Mouse (Mus musculus) gastrocnemius, adult 2 months (tissue): Measurements from ENCODE around the gene Ccnb1ip1. TPM values are rescaled to one million over a fixed set of nuclear protein-coding genes. Genes with fewer than 3 reads are reported as not detected.
"Not testable (repeated sequence)": the region's sequence is repeated elsewhere in the genome, so short reads cannot be mapped to it uniquely, and the experiment has no call there.

Experiments used
- DNase-seq: peaks from one replicate; pipeline ENCODE4 v3.0.0; 2022
- H3K27ac ChIP-seq: fragments of 200-600 bp; 2 replicates; pipeline ENCODE4 v1.8.1; 2022; ENCODE audit warnings: mild to moderate bottlenecking
- H3K4me3 ChIP-seq: fragments of 200-600 bp; 2 replicates; pipeline ENCODE4 v1.8.1; 2022; ENCODE audit warnings: mild to moderate bottlenecking, moderate library complexity
- CTCF ChIP-seq: fragments of 200-600 bp; IDR thresholded peaks from 2 replicates; pipeline ENCODE4 v1.8.1; 2022; ENCODE audit warnings: antibody characterized with exemption, mild to moderate bottlenecking, moderate library complexity
- intact Hi-C: fragments of 180-260 bp; cut with DNase I; formaldehyde crosslinking; loops from one replicate; pipeline ENCODE4 v1.15.1; 2025
- long read RNA-seq, 2 experiments: library from polyadenylated mRNA; stranded (forward); transcript quantifications; one replicate each; pipeline ENCODE4 v2.0.0; 2021
- total RNA-seq, 2 experiments: library from RNA; stranded (reverse); gene quantifications; 2 replicates each; pipeline ENCODE4 v1.2.3; 2021

Ccnb1ip1 gene
- not detected for total RNA-seq
- long read RNA-seq, experiment 1, result 0 reads
- long read RNA-seq, experiment 2, result 0 reads

DNA sequence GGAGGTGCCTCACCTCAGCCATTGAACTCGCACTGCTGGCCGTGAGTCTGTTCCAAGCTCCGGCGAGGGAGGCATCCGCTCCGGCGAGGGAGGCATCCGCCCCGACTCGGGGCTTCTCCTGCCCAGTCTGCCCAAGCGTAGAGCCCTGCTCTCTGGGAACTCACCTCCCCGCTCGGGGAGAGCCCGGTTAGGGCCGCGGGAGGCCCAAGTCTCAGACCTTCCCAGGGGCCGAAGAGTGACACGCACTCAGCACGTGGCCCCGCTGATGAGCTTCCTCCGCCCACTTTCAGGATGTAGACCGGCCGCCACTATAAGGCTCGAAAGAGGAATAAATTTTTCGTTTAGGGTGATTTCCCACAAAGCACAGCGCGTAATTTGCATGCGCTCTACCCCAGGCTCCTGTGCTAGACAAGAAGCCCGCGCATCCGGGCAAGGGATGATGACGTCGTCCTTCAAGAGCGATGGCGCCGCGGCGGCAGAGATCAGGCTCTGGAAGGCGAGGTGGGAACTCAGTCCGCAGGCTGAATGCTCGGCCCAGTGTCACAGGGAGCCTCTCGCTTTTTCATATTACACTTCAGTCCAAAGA is at the start of gene Ccnb1ip1, which contains the start of gene Parp2:
Ccnb1ip1 (minus strand) TSS at position 246 of the 586 bp plus-strand sequence.
Parp2 (plus strand) TSS at position 355 of the 586 bp plus-strand sequence.
- H3K27ac ChIP-seq, result peak within 1 kb of the TSS; percentile 89
- intact Hi-C loops, result loop anchor here (2.0 to 5.0 kb wide), 3 partner anchors 65 to 281 kb away; partner anchors contain the start of genes Pip4p1, Pnp and Tep1
- no peak for TF ChIP-seq CTCF
- peak; percentile 93 for DNase-seq
- peak within 1 kb of the TSS; percentile 79 for H3K4me3 ChIP-seq

DNA sequence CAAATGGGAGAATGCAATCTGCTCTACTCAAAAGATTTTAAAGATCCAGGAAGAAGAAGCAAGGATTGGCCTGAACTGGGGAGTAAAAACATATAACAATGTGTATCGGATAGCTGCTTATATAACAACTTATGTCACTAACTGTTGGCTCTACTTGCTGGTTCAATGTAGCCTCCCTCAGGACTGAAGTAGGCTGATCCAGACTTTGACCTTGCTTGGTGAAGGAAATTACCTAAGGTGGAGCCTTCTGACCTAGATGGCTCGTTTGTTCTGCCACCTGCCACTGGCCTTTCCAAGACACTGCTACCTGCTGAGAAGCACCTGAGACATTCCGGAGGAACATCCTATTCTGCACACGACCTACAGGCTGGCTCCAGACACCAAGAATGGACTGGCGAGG is 48.3 kb upstream of the Ccnb1ip1 start:
- no peak for DNase-seq
- intact Hi-C loops, result no loop called here
- Histone ChIP-seq H3K4me3 (no peak overlapping the region), H3K27ac (no peak overlapping the region)
- no peak for TF ChIP-seq CTCF

DNA sequence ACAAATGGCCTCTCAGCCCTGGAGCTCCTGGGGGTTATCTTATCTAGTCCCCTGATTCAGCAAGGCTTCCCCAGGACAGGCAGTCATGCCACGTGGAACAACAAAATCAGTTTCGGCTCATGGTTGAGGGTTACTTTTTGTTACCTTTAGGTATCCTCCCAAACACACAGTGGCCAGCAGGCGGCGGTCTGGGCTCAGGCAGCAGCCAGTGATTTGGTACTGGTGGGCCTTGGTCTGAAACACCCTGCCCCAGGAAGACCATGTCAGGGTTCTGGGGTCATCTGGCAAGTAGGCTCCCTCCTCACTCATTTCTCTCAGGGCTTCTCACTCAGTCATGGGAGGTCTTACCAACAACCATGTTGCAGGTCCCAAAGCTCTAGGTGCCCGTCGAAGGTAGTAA is 29.7 kb upstream of the Ccnb1ip1 start:
- intact Hi-C loops, result no loop called here
- DNase-seq, result peak; percentile 34
- H3K4me3 ChIP-seq, result no peak overlapping the region
- TF ChIP-seq CTCF, result peak; percentile 42
- H3K27ac ChIP-seq, result no peak overlapping the region

DNA sequence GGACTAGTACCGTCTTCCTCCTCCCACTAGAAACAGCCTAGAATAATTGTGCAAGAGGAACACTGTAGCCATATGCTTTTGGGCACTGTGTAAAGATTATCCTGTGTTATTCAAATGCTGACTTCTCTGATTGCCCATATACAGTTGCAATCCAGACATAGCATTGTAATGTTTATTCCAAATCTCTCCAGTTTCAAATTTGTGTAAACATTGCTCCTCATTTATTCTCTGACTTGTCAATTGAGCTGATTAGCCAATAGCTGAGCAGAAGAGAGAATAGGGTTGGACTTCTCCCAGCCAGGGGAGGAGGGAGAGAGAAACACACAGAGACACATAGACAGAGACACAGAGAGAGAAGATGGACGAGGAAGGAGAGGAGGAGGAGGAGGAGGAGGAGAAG is 26.9 kb upstream of the Ccnb1ip1 start:
- intact Hi-C loops, result no loop called here
- no peak for TF ChIP-seq CTCF
- H3K4me3 ChIP-seq, result no peak overlapping the region
- H3K27ac ChIP-seq, result no peak overlapping the region
- no peak for DNase-seq

DNA sequence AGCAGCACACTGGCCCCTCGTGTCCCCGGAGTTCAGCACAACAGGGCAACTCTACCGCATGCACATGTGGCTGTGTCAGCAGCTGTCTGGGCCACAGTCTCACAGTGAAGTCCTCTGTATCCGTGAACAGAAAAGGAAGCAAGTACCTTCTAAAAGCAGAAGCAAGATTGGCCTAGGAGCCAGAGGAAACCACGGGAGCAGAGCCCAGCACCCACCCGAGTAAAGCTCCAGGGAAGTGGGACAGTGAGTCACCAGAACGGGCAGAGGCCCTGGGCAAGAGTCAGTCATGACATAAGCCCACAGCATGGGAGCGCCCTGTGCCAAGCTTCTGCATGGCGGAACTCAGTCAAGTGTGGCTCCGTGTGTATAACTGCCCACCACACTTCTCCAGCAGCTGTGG is 26.4 kb upstream of the Ccnb1ip1 start:
- DNase-seq, result no peak
- no peak overlapping the region for H3K4me3 ChIP-seq
- no peak for TF ChIP-seq CTCF
- intact Hi-C loops, result no loop called here
- H3K27ac ChIP-seq, result no peak overlapping the region

DNA sequence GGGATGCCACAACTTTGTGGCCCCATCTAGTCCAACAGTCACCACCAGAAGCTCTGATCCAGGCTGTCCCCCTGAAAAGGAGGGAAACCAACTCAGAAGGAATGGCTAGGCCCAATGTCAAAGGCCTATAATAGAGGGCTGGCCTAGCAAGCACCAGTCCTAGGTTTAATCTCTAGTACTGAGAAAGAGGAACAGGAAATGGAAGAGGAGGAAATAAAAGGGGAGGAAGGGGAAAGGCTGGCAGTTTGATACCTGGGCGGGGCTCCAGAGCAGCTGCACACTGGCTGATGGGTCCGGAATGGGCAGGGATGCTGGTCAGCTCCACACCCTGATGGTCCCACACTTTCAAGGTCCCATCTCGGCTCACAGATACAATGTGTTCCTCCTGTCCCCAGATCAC is 22.3 kb upstream of the Ccnb1ip1 start:
- intact Hi-C loops, result loop anchor here (10.0 kb wide), 1 partner anchor 65 kb away; no protein-coding TSS in a partner anchor
- H3K27ac ChIP-seq, result no peak overlapping the region
- no peak for TF ChIP-seq CTCF
- DNase-seq, result peak; percentile 41
- H3K4me3 ChIP-seq, result peak overlapping the region; percentile 37

DNA sequence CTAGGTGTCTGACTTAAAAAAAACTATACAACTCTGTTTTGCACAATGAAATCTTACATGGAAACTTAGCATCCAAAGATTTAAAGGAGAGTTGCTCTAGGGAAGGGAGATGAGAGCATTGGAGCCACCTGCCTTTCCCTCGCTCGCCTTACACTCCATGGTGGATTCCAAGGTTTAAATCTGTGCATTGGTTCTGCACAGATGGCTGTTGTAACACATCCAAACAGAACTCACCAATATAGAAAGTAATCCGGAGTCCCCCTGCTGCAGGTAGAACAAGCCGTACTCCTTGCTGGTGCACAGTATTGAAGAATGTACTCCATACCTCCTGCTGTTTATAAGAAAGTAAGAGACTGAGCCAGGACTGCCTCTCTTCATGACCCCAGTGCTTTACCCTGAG is 19.0 kb upstream of the Ccnb1ip1 start:
- no peak for TF ChIP-seq CTCF
- Histone ChIP-seq H3K4me3 (no peak overlapping the region), H3K27ac (no peak overlapping the region)
- intact Hi-C loops, result loop anchor here (10.0 kb wide), 1 partner anchor 62 kb away; no protein-coding TSS in a partner anchor
- no peak for DNase-seq

DNA sequence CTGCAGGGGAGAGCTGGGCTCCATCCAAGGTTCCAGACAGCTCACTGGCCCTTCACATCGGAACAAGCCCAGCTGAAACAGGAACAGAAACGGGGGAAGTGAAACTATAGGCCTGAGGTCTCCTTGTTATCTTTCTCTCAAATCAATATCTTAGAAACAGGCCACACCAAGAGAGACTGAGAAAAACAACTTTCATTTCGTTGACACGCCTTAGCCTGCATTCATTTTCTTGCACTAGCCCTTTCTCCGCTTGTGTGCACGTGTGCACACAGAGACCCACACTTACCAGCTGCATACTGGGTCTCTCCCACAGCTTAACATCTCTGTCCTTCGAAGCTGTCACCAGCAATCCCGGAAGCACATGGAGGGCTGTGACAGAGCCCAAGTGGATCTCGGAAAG is 16.7 kb upstream of the Ccnb1ip1 start:
- intact Hi-C loops, result loop anchor here (10.0 kb wide), 1 partner anchor 59 kb away; no protein-coding TSS in a partner anchor
- Histone ChIP-seq H3K4me3 (no peak overlapping the region), H3K27ac (no peak overlapping the region)
- no peak for DNase-seq
- TF ChIP-seq CTCF, result no peak

DNA sequence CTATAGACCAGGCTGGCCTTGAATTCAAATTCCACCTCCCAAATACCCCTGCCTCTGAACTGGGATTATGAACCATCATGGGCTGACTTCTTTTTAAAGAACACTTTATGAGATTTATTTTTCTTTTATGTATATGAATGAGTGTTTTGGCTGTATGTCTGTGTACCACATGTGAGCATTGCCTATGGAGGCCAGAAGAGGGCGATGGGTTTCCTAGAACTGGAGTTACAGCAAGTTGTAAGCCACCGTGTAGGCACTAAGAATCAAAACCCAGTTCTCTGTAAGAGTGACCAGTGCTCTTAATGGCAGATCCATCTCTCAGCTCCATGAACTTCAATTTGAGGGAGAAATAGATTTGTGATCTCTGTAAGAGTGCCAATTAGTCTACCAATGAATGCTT is 15.7 kb upstream of the Ccnb1ip1 start:
- intact Hi-C loops, result loop anchor here (10.0 kb wide), 1 partner anchor 58 kb away; no protein-coding TSS in a partner anchor
- peak; percentile 18; the same call in 1 of the 2 replicates for TF ChIP-seq CTCF

DNA sequence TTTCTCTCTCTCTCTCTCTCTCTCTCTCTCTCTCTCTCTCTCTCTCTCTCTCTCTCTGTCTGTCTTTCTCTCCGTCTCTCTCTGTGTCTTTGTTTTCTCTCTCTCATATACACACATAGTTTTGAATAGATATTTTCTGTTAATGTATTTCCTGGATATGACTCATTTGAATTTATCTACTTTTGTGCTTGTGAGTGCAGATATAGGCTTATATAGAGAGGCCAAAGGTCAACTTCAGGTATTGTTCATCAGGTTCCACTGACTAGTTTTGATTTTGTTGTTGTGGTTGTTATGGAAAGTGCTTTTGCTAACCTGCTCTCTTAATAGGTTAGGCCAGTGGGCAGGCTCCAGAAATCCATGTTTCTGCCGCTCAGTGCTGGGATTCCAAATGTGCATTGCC is 5.5 kb upstream of the Ccnb1ip1 start:
- Histone ChIP-seq H3K27ac (no peak overlapping the region), H3K4me3 (no peak overlapping the region)
- intact Hi-C loops, result no loop called here
- DNase-seq, result no peak
- TF ChIP-seq CTCF, result no peak

More for the DNA sequence above, 15.7 kb upstream of the Ccnb1ip1 start:
- DNase-seq, result no peak
- Histone ChIP-seq H3K4me3 (no peak overlapping the region), H3K27ac (no peak overlapping the region)

DNA sequence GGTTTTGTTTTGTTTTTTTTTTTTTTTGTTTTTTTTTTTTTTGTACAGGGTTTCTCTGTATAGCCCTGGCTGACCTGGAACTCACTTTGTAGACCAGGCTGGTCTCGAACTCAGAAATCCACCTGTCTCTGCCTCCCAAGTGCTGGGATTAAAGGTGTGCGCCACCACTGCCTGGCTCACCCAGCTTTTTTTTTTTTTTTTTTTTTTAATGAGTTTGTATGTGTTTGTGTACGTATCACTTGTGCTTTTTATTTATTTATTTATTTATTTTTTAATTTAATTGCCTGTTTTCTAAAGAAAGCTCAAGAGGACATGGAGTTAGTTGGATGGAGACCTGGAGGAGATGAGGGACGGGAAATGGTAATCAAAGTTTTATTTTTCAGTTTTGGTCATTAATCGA is 1.1 kb downstream of the Ccnb1ip1 start:
- H3K27ac ChIP-seq, result peak overlapping the region; percentile 89
- not testable (repeated sequence) for DNase-seq
- intact Hi-C loops, result loop anchor here (2.0 to 5.0 kb wide), 3 partner anchors 66 to 282 kb away; partner anchors contain the start of genes Pip4p1, Pnp and Tep1
- H3K4me3 ChIP-seq, result peak overlapping the region; percentile 79

DNA sequence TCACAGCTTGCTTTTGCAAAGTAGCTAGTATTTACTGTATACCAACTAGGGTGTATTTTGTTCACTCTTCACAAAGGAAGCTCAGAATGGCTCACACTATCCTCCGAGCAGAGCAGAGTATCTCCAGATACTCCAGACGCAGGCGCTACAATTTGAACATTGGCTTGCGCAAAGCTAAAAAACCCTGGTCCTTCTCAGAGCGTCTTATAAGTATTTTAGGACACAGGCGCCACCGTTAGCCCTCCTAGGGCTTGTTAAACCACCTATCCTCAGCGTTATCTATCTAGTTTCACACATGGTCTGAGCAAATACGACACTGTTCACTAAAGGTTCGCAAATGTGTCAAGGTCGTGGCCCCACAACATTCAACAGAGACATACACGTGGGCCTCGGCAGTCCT is 2.8 kb downstream of the Ccnb1ip1 start:
- DNase-seq, result no peak
- TF ChIP-seq CTCF, result no peak
- Histone ChIP-seq H3K4me3 (no peak overlapping the region), H3K27ac (no peak overlapping the region)
- intact Hi-C loops, result loop anchor here (5.0 kb wide), 2 partner anchors 68 to 128 kb away; partner anchors contain the start of genes Pip4p1, Pnp and Tep1

DNA sequence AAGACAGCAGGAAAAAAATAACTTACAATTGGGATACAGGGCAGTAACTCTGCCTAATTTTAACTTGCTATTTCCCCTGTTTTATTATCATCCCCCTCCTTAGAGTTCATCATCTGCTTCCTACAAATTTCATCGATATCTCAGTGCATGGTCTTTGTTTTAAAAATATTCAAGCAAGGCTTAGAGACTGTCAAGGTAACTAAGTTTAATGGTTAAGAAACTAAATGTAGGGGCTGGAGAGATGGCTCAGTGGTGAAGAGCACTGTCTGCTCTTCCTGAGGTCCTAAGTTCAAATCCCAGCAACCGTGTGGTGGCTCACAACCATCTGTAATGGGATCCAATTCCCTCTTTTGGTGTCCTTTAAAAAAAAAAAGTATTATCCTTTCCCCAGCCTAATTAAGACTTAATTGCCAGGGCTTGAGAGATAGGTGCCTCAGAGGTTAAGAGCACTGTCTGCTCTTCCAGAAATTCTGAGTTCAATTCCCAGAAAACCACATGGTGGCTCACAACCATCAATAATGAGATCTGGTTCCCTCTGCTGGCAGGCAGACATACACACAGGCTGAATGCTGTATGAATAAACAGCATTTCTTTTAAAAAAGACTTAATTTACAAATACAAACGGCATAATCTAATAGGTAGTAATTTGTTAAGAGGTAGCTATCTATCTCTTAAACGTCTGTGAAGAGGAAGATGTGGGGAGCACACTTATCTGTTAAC is 4.5 kb downstream of the Ccnb1ip1 start:
- DNase-seq, result no peak
- Histone ChIP-seq H3K4me3 (no peak overlapping the region), H3K27ac (no peak overlapping the region)
- intact Hi-C loops, result no loop called here
- TF ChIP-seq CTCF, result peak; percentile 49
